Mouse (Mus musculus): ENCODE results near the gene Gm16253. TPM values are rescaled to one million over a fixed set of nuclear protein-coding genes. Genes with fewer than 3 reads are reported as not detected.

Gene Gm16253
- total and polyA plus RNA-seq, 2 experiments from 2014 or later = 0.52 TPM; not detected in 1

- Histone ChIP-seq H3K9ac (replicated peaks; ENCODE audit: low read length, poor library complexity, severe bottlenecking) (no peak overlapping the region), H3K27ac (ENCODE audit: low read depth, low read length) (no peak overlapping the region), H3K9me3 (ENCODE audit: low read length) (no peaks in the 10 kb centered on the region), H3K4me2 (ENCODE audit: low read depth, low read length, poor library complexity, severe bottlenecking) (no peak overlapping the region), H3K36me3 (ENCODE audit: insufficient read depth, low read length) (no peaks in the 10 kb centered on the region), H3K4me1 (ENCODE audit: insufficient read depth, low read length) (no peaks in the 10 kb centered on the region), H3K27me3 (ENCODE audit: insufficient read depth, low read length) (no peaks in the 10 kb centered on the region), H3K4me3 (ENCODE audit: low read depth, low read length) (no peak overlapping the region)
- WGBS = 22% methylated on average over 14 of the region's 14 CpGs
- no peak for ATAC-seq (ENCODE audit: low FRiP score)
- DNase-seq (ENCODE audit: low spot score) = peak; percentile 49
- peak; percentile 71 for TF ChIP-seq CTCF (IDR thresholded peaks at IDR 0.05)
Measured at GRCm38 (mm10) chr3:96541328-96542078, 35.3 kb upstream of the Gm16253 start.

GRCm38 (mm10) chr3:96542554-96542953 is 34.2 kb upstream of the Gm16253 start:
- Histone ChIP-seq H3K4me3 (ENCODE audit: low read depth, low read length) (no peak overlapping the region), H3K27me3 (ENCODE audit: insufficient read depth, low read length) (no peaks in the 10 kb centered on the region), H3K9me3 (ENCODE audit: low read length) (no peaks in the 10 kb centered on the region), H3K4me1 (ENCODE audit: insufficient read depth, low read length) (no peaks in the 10 kb centered on the region), H3K27ac (ENCODE audit: low read depth, low read length) (no peak overlapping the region), H3K9ac (replicated peaks; ENCODE audit: low read length, poor library complexity, severe bottlenecking) (no peak overlapping the region), H3K4me2 (ENCODE audit: low read depth, low read length, poor library complexity, severe bottlenecking) (no peak overlapping the region), H3K36me3 (ENCODE audit: insufficient read depth, low read length) (no peaks in the 10 kb centered on the region)
- TF ChIP-seq CTCF (IDR thresholded peaks at IDR 0.05) = no peak
- ATAC-seq (ENCODE audit: low FRiP score) = no peak
- no peak for DNase-seq (ENCODE audit: low spot score)
- WGBS = 79% methylated on average over 8 of the region's 8 CpGs

DNA sequence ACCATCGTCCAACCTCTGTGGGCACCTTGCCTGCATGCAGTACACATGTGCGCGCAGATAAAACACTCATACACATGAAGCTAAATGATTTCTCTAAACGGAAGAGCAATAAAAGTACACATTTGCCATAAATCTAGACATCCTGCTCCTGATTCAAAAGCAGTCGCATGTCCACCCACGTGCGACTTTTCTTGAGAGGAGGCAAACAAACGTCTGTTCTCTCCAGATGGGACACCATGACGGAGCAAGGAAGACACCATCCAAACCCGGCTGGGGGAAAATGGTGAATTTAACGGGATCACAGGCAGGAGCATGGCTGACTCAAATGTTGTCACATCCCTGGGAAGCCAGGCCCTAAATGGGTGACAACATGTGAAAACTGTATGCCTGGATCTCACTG is 33.4 kb upstream of the Gm16253 start:
- Histone ChIP-seq H3K4me3 (ENCODE audit: low read depth, low read length) (no peak overlapping the region), H3K9ac (replicated peaks; ENCODE audit: low read length, poor library complexity, severe bottlenecking) (no peak overlapping the region), H3K4me1 (ENCODE audit: insufficient read depth, low read length) (no peaks in the 10 kb centered on the region), H3K27ac (ENCODE audit: low read depth, low read length) (no peak overlapping the region), H3K36me3 (ENCODE audit: insufficient read depth, low read length) (no peaks in the 10 kb centered on the region), H3K4me2 (ENCODE audit: low read depth, low read length, poor library complexity, severe bottlenecking) (no peak overlapping the region), H3K27me3 (ENCODE audit: insufficient read depth, low read length) (no peaks in the 10 kb centered on the region), H3K9me3 (ENCODE audit: low read length) (no peaks in the 10 kb centered on the region)
- DNase-seq (ENCODE audit: low spot score) (no peak), ATAC-seq (ENCODE audit: low FRiP score) (no peak)
- TF ChIP-seq CTCF (IDR thresholded peaks at IDR 0.05) = no peak
- 81% methylated on average over 11 of the region's 11 CpGs for WGBS

- no peak overlapping the region for H3K27ac ChIP-seq (ENCODE audit: low read depth, low read length)
- H3K36me3 ChIP-seq (ENCODE audit: insufficient read depth, low read length) = no peaks in the 10 kb centered on the region
- H3K4me3 ChIP-seq (ENCODE audit: low read depth, low read length) = no peak overlapping the region
- peak; percentile 60 for TF ChIP-seq CTCF (IDR thresholded peaks at IDR 0.05)
- 49% methylated on average over 1 of the region's 1 CpGs for WGBS
- H3K9me3 ChIP-seq (ENCODE audit: low read length) = no peaks in the 10 kb centered on the region
- ATAC-seq (ENCODE audit: low FRiP score) (no peak), DNase-seq (ENCODE audit: low spot score) (no peak)
- no peak overlapping the region for H3K9ac ChIP-seq (replicated peaks; ENCODE audit: low read length, poor library complexity, severe bottlenecking)
- H3K4me1 ChIP-seq (ENCODE audit: insufficient read depth, low read length) = no peaks in the 10 kb centered on the region
- H3K27me3 ChIP-seq (ENCODE audit: insufficient read depth, low read length) = no peaks in the 10 kb centered on the region
- H3K4me2 ChIP-seq (ENCODE audit: low read depth, low read length, poor library complexity, severe bottlenecking) = no peak overlapping the region
Measured at GRCm38 (mm10) chr3:96545565-96545964, 31.2 kb upstream of the Gm16253 start.

DNA sequence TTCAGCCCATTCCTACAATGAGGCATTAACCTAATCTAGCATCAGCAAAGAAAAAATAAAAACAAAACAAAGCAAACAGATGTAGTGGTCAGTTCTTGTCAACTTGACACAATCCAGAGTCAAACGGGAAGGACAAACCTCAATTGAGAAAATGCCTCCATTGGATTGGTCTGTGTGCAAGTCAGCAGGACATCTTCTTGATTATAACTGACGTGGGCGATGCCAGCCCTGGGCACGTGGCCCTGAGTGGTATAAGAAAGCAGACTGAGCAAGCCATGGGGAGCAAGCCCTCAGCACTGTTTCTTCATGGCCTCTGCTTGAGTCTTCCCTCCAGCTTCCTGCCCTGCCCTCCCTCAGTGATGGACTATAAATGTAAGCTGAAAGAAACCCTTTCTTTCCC is 29.9 kb upstream of the Gm16253 start:
- TF ChIP-seq CTCF (IDR thresholded peaks at IDR 0.05) = no peak
- Histone ChIP-seq H3K27me3 (ENCODE audit: insufficient read depth, low read length) (no peaks in the 10 kb centered on the region), H3K27ac (ENCODE audit: low read depth, low read length) (no peak overlapping the region), H3K4me3 (ENCODE audit: low read depth, low read length) (no peak overlapping the region), H3K9me3 (ENCODE audit: low read length) (no peaks in the 10 kb centered on the region), H3K4me2 (ENCODE audit: low read depth, low read length, poor library complexity, severe bottlenecking) (no peak overlapping the region), H3K9ac (replicated peaks; ENCODE audit: low read length, poor library complexity, severe bottlenecking) (no peak overlapping the region), H3K36me3 (ENCODE audit: insufficient read depth, low read length) (no peaks in the 10 kb centered on the region), H3K4me1 (ENCODE audit: insufficient read depth, low read length) (no peaks in the 10 kb centered on the region)
- no peak for DNase-seq (ENCODE audit: low spot score)
- WGBS = 44% methylated on average over 4 of the region's 4 CpGs
- no peak for ATAC-seq (ENCODE audit: low FRiP score)

DNA sequence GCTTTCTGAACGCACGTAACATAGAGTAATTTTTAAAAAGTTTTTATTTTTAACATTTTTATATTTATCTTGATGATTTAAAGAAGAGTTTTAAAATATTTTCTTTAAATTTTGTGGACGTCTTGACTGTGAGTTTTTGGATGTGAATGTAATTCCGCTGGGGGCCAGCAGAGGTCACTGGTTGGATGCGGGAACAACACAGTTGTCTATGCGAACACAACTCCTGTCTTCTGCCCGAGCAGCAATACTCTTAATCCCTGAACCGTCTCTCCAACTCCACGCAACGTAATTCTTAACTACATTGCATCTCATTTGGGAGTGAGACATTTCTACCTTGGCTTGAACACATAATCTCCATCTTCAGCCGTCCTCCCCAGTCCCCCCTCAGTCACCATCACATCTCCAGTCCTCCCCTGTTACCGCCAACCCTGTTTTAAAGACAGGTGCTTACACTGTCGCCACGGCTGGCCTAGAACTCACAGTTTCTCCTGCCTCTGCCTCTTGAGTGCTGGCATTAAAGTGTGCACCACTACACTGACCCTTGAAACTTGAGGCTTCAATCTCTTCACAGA is 29.3 kb upstream of the Gm16253 start:
- DNase-seq (ENCODE audit: low spot score) = peak; percentile 73
- peak; percentile 61; the same call in 1 of the 2 replicates for ATAC-seq (ENCODE audit: low FRiP score)
- H3K27me3 ChIP-seq (ENCODE audit: insufficient read depth, low read length) = no peaks in the 10 kb centered on the region
- TF ChIP-seq CTCF (IDR thresholded peaks at IDR 0.05) = peak; percentile 86
- no peaks in the 10 kb centered on the region for H3K36me3 ChIP-seq (ENCODE audit: insufficient read depth, low read length)
- peak overlapping the region; percentile 15; the same call in 1 of the 2 replicates for H3K4me2 ChIP-seq (ENCODE audit: low read depth, low read length, poor library complexity, severe bottlenecking)
- H3K9ac ChIP-seq (replicated peaks; ENCODE audit: low read length, poor library complexity, severe bottlenecking) = no peak overlapping the region
- no peak overlapping the region for H3K27ac ChIP-seq (ENCODE audit: low read depth, low read length)
- 9% methylated on average over 14 of the region's 14 CpGs for WGBS
- no peaks in the 10 kb centered on the region for H3K4me1 ChIP-seq (ENCODE audit: insufficient read depth, low read length)
- no peaks in the 10 kb centered on the region for H3K9me3 ChIP-seq (ENCODE audit: low read length)
- H3K4me3 ChIP-seq (ENCODE audit: low read depth, low read length) = no peak overlapping the region
